Mouse (Mus musculus) hindbrain, embryonic 11.5 days (tissue): Measurements from ENCODE around the gene Kcnt1. TPM values are rescaled to one million over a fixed set of nuclear protein-coding genes. Genes with fewer than 3 reads are reported as not detected.

Experiments
- ATAC-seq: fragments of 200-750 bp; cut with Nextera tagmentation; 2 replicates; pipeline ENCODE4 v1.8.0; 2017; ENCODE audit warnings: mild to moderate bottlenecking, moderate TSS enrichment, moderate library complexity; ENCODE audit not compliant: low FRiP score
- DNase-seq: peaks from one replicate; pipeline ENCODE4 v3.0.0-alpha.2; 2015; ENCODE audit warnings: low spot score
- H3K27ac ChIP-seq: fragments of 300-500 bp; sonication (generic); 2 replicates; pipeline ENCODE4 v1.5.1; 2014; ENCODE audit warnings: mild to moderate bottlenecking, low read depth, low read length
- H3K27me3 ChIP-seq: fragments of 300-500 bp; sonication (generic); 2 replicates; pipeline ENCODE4 v1.6.1; 2014; ENCODE audit warnings: mild to moderate bottlenecking, low read length, moderate library complexity, mixed read lengths; ENCODE audit not compliant: control insufficient read depth, insufficient read depth
- H3K36me3 ChIP-seq: fragments of 300-500 bp; sonication (generic); 2 replicates; pipeline ENCODE4 v1.6.1; 2014; ENCODE audit warnings: mild to moderate bottlenecking, low read length, moderate library complexity, mixed read lengths; ENCODE audit not compliant: control insufficient read depth, insufficient read depth
- H3K4me1 ChIP-seq: fragments of 300-500 bp; sonication (generic); replicated peaks from 2 replicates; pipeline ENCODE4 v1.6.1; 2014; ENCODE audit warnings: low read length, mixed read lengths; ENCODE audit not compliant: control insufficient read depth, insufficient read depth
- H3K4me2 ChIP-seq: fragments of 300-500 bp; sonication (generic); replicated peaks from 2 replicates; pipeline ENCODE4 v1.6.1; 2014; ENCODE audit warnings: mild to moderate bottlenecking, low read depth, low read length
- H3K4me3 ChIP-seq: fragments of 300-500 bp; sonication (generic); 2 replicates; pipeline ENCODE4 v1.5.1; 2014; ENCODE audit warnings: low read depth, low read length
- H3K9ac ChIP-seq: fragments of 300-500 bp; sonication (generic); 2 replicates; pipeline ENCODE4 v1.6.1; 2014; ENCODE audit warnings: low read depth, low read length
- H3K9me3 ChIP-seq: fragments of 300-500 bp; sonication (generic); 2 replicates; pipeline ENCODE4 v1.6.1; 2016; ENCODE audit warnings: low read length; ENCODE audit not compliant: control insufficient read depth
- WGBS: fragments of 180-500 bp; shearing (Covaris S2); extraction: QIAGEN DNeasy Blood & Tissue Kit; methylation state at CpG from one replicate; pipeline ENCODE4 v1.1.7; 2014; 5-methylcytosine and 5-hydroxymethylcytosine counted together
- polyA plus RNA-seq: library from polyadenylated mRNA; unstranded; fragments of >200 nt; fragmentation: Nextera tagmentation; extraction: Ambion mirVana; gene quantifications from 2 replicates; pipeline ENCODE4 v1.2.1, GENCODE M21; 2014

Kcnt1 gene
- polyA plus RNA-seq, 1 experiment from 2014 or later, result 0.86 TPM

DNA sequence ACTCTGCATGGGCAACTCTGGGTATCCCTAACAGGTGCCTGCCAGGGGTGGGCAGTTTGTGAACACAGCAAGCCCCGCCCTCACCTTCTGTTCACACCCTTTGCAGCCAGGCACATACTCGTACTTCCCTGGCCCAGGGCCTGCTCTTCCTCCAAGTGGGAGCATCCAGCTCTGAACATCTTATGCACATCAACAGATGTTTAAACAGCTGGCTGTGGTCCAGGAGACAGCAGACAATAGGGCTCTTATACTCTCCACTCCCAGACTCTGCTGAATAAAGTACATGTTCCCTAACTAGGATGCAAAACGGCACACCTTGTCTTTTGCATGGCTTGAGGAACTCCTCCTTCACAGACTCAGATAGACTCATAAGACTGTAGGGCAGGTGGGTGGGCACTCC is 56.4 kb downstream of the Kcnt1 start:
- H3K9ac ChIP-seq, result no peak overlapping the region

GRCm38 (mm10) chr2:25923799-25924198 is 60.3 kb downstream of the Kcnt1 start:
- Histone ChIP-seq H3K9me3 (no peaks in the 10 kb centered on the region), H3K4me1 (no peaks in the 10 kb centered on the region), H3K36me3 (0 out of 2 replicates have a peak, but pooled peaks cover 2% of the 10 kb centered on the region), H3K9ac (no peak overlapping the region), H3K4me3 (no peak overlapping the region), H3K4me2 (no peak overlapping the region), H3K27me3 (no peaks in the 10 kb centered on the region), H3K27ac (no peak overlapping the region)
- WGBS, result 83% methylated on average over 2 of the region's 2 CpGs
- DNase-seq (no peak), ATAC-seq (no peak)

More for the DNA sequence above, 56.4 kb downstream of the Kcnt1 start:
- Histone ChIP-seq H3K9me3 (no peaks in the 10 kb centered on the region), H3K27me3 (no peaks in the 10 kb centered on the region), H3K4me1 (no peaks in the 10 kb centered on the region), H3K4me2 (no peak overlapping the region), H3K27ac (no peak overlapping the region), H3K4me3 (no peak overlapping the region), H3K36me3 (no peaks in the 10 kb centered on the region)
- 78% methylated on average over 3 of the region's 3 CpGs for WGBS
- ATAC-seq, result no peak
- no peak for DNase-seq

GRCm38 (mm10) chr2:25924934-25925333 is 61.4 kb downstream of the Kcnt1 start:
- 89% methylated on average over 4 of the region's 4 CpGs for WGBS
- 0 out of 2 replicates have a peak, but pooled peaks cover 2% of the 10 kb centered on the region for H3K36me3 ChIP-seq

DNA sequence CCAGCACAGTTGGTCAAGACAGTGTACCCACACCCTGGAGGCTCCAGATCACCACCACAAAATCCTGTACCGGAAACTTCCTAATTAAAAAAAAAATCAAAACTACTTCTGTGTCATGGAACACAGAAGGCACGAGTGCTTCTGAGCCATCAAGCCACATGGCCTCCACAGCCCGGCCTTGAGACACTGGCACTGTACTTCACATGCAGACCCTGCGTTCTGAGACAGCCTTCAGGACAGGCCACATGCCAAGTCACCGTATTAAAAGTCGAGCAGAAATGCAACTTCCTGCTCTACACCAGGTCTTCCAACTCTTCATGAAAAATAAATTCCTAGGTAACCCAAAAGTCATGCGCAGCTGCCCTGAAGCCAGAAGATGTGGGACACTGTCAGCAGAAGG is 64.3 kb downstream of the Kcnt1 start:
- H3K9ac ChIP-seq, result no peak overlapping the region
- H3K27ac ChIP-seq, result no peak overlapping the region
- H3K27me3 ChIP-seq, result no peaks in the 10 kb centered on the region
- H3K4me1 ChIP-seq, result no peaks in the 10 kb centered on the region
- H3K36me3 ChIP-seq, result 0 out of 2 replicates have a peak, but pooled peaks cover 7% of the 10 kb centered on the region
- ATAC-seq, result no peak
- DNase-seq, result no peak
- no peak overlapping the region for H3K4me2 ChIP-seq
- no peaks in the 10 kb centered on the region for H3K9me3 ChIP-seq
- H3K4me3 ChIP-seq, result no peak overlapping the region
- WGBS, result 94% methylated on average over 7 of the region's 7 CpGs

More at GRCm38 (mm10) chr2:25924934-25925333, 61.4 kb downstream of the Kcnt1 start:
- Histone ChIP-seq H3K27me3 (no peaks in the 10 kb centered on the region), H3K27ac (no peak overlapping the region), H3K4me2 (no peak overlapping the region), H3K9ac (no peak overlapping the region), H3K9me3 (no peaks in the 10 kb centered on the region), H3K4me1 (no peaks in the 10 kb centered on the region), H3K4me3 (no peak overlapping the region)
- ATAC-seq (no peak), DNase-seq (no peak)

DNA sequence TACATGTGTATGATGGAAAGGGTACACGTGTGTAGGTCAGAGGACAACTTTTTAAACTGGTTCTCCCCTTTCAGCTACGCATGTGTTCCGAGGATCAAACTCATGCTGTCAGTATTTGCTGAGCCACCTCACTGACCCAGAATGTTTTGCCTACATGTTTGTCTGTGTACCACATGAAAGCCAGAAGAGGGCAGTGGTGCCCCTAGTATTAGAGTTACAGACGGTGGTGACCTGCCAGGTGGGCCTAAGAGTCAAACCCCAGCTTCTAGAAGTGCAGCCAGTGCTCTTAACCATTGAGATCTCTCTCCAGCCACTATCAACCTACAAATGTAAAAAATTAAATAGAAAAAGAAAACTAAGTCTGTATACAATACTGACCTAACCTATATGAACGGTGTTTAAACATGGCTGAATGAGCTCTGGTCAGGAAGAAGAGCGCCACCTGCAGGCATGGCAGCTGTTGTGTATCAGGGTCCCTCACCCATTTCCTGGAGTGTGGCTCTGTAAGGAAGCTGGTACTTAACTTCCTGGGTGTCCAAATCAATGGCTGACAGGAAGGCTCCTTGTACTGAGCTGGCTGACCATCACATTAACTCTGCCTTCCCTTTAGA is 67.8 kb downstream of the Kcnt1 start:
- 89% methylated on average over 6 of the region's 6 CpGs for WGBS
- no peak overlapping the region for H3K27ac ChIP-seq
- H3K27me3 ChIP-seq, result no peaks in the 10 kb centered on the region
- no peak overlapping the region for H3K9ac ChIP-seq
- no peak overlapping the region for H3K4me3 ChIP-seq
- H3K4me2 ChIP-seq, result no peak overlapping the region
- H3K4me1 ChIP-seq, result no peaks in the 10 kb centered on the region
- peak; percentile 62 for DNase-seq
- H3K9me3 ChIP-seq, result no peaks in the 10 kb centered on the region
- H3K36me3 ChIP-seq, result peaks cover 7% of the 10 kb centered on the region
- no peak for ATAC-seq

GRCm38 (mm10) chr2:25940503-25940902 is 77.0 kb downstream of the Kcnt1 start:
- Histone ChIP-seq H3K9ac (no peak overlapping the region), H3K27me3 (no peaks in the 10 kb centered on the region), H3K4me2 (no peak overlapping the region), H3K4me3 (no peak overlapping the region), H3K36me3 (peaks cover 11% of the 10 kb centered on the region), H3K4me1 (no peaks in the 10 kb centered on the region), H3K9me3 (no peaks in the 10 kb centered on the region), H3K27ac (no peak overlapping the region)
- WGBS, result 94% methylated on average over 6 of the region's 6 CpGs
- ATAC-seq, result no peak
- DNase-seq, result no peak

GRCm38 (mm10) chr2:25943822-25944221 is 80.3 kb downstream of the Kcnt1 start:
- WGBS, result 86% methylated on average over 2 of the region's 2 CpGs
- no peak overlapping the region for H3K4me2 ChIP-seq
- no peak overlapping the region for H3K27ac ChIP-seq
- H3K9me3 ChIP-seq, result no peaks in the 10 kb centered on the region
- no peaks in the 10 kb centered on the region for H3K27me3 ChIP-seq
- H3K36me3 ChIP-seq, result 0 out of 2 replicates have a peak, but pooled peaks cover 11% of the 10 kb centered on the region
- DNase-seq (no peak), ATAC-seq (no peak)
- no peak overlapping the region for H3K4me3 ChIP-seq
- H3K9ac ChIP-seq, result no peak overlapping the region
- no peaks in the 10 kb centered on the region for H3K4me1 ChIP-seq

- no peak for DNase-seq
- WGBS, result 88% methylated on average over 3 of the region's 3 CpGs
- no peak overlapping the region for H3K4me3 ChIP-seq
Measured at GRCm38 (mm10) chr2:25947950-25948349, 84.4 kb downstream of the Kcnt1 start.

DNA sequence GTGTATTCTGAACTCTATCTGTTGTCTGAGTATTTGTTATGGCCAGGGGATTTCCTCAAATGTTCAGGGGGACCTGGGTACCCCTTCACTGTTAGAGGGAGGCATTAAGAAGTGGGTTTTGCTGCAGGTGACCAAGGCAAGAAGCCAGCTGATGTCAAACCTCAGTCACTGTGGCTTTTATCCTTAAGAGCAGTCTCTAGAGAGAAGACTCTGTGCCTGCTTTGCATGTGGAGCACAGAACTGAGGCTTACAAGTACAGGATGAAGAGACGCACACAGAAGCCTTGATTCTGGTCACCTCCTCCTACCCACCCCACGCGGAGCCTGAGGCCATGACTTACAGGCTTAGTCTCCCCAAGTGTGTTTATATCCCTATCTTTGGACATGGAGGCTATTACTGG is 85.8 kb downstream of the Kcnt1 start:
- 89% methylated on average over 3 of the region's 3 CpGs for WGBS
- no peak overlapping the region for H3K9ac ChIP-seq
- peaks cover 6% of the 10 kb centered on the region for H3K36me3 ChIP-seq
- no peaks in the 10 kb centered on the region for H3K4me1 ChIP-seq
- H3K27ac ChIP-seq, result no peak overlapping the region
- no peak overlapping the region for H3K4me2 ChIP-seq
- no peaks in the 10 kb centered on the region for H3K27me3 ChIP-seq
- no peak overlapping the region for H3K4me3 ChIP-seq
- no peak for ATAC-seq
- no peaks in the 10 kb centered on the region for H3K9me3 ChIP-seq
- no peak for DNase-seq

More at GRCm38 (mm10) chr2:25947950-25948349, 84.4 kb downstream of the Kcnt1 start:
- Histone ChIP-seq H3K9me3 (no peaks in the 10 kb centered on the region), H3K4me2 (no peak overlapping the region), H3K27me3 (no peaks in the 10 kb centered on the region), H3K36me3 (peaks cover 6% of the 10 kb centered on the region), H3K4me1 (no peaks in the 10 kb centered on the region), H3K27ac (no peak overlapping the region), H3K9ac (no peak overlapping the region)
- ATAC-seq, result no peak
